Mouse (Mus musculus): ENCODE results near the gene Gcnt4. TPM values are rescaled to one million over a fixed set of nuclear protein-coding genes. Genes with fewer than 3 reads are reported as not detected.
A peak's percentile ranks its signal among the peaks of the same experiment; 100 is the strongest.

The Gcnt4 gene
- polyA plus RNA-seq, 1 experiment from 2014 or later, result 0.45 TPM

- H3K27me3 ChIP-seq (replicated peaks; ENCODE audit: control insufficient read depth, insufficient read depth, low read length), result peaks cover 25% of the 10 kb centered on the region
- H3K4me2 ChIP-seq (ENCODE audit: low read length), result peak overlapping the region; percentile 99
- H3K9ac ChIP-seq (ENCODE audit: low read length), result peak overlapping the region; percentile 63
- peak; percentile 43; the same call in 1 of the 2 replicates for ATAC-seq (replicated peaks; ENCODE audit: low FRiP score, low TSS enrichment, low read depth)
- H3K36me3 ChIP-seq (ENCODE audit: control insufficient read depth, insufficient read depth, low read length), result no peaks in the 10 kb centered on the region
- WGBS, result 2% methylated on average over 51 of the region's 53 CpGs
- peak overlapping the region; percentile 74 for H3K4me3 ChIP-seq (ENCODE audit: low read depth, low read length)
- DNase-seq (ENCODE audit: low spot score), result peak; percentile 69
- H3K4me1 ChIP-seq (replicated peaks; ENCODE audit: control insufficient read depth, insufficient read depth, low read length), result no peaks in the 10 kb centered on the region
- H3K27ac ChIP-seq (ENCODE audit: low read depth), result no peak overlapping the region
- no peaks in the 10 kb centered on the region for H3K9me3 ChIP-seq (ENCODE audit: control insufficient read depth, low read length)
Measured at GRCm38 (mm10) chr13:96924985-96925745, 676 bp downstream of the Gcnt4 start.

GRCm38 (mm10) chr13:96925991-96926725 is 1.7 kb downstream of the Gcnt4 start:
- Histone ChIP-seq H3K4me2 (ENCODE audit: low read length) (peak overlapping the region; percentile 99; the same call in 1 of the 2 replicates), H3K9ac (ENCODE audit: low read length) (no peak overlapping the region), H3K4me1 (replicated peaks; ENCODE audit: control insufficient read depth, insufficient read depth, low read length) (no peaks in the 10 kb centered on the region), H3K36me3 (ENCODE audit: control insufficient read depth, insufficient read depth, low read length) (no peaks in the 10 kb centered on the region), H3K4me3 (ENCODE audit: low read depth, low read length) (no peak overlapping the region), H3K27ac (ENCODE audit: low read depth) (no peak overlapping the region), H3K9me3 (ENCODE audit: control insufficient read depth, low read length) (no peaks in the 10 kb centered on the region), H3K27me3 (replicated peaks; ENCODE audit: control insufficient read depth, insufficient read depth, low read length) (peaks cover 25% of the 10 kb centered on the region)
- 44% methylated on average over 10 of the region's 10 CpGs for WGBS
- ATAC-seq (replicated peaks; ENCODE audit: low FRiP score, low TSS enrichment, low read depth) (no peak; the same call in 1 of the 2 replicates), DNase-seq (ENCODE audit: low spot score) (peak; percentile 63)

- Histone ChIP-seq H3K4me3 (ENCODE audit: low read depth, low read length) (no peak overlapping the region), H3K27me3 (replicated peaks; ENCODE audit: control insufficient read depth, insufficient read depth, low read length) (peaks cover 25% of the 10 kb centered on the region), H3K27ac (ENCODE audit: low read depth) (no peak overlapping the region), H3K9ac (ENCODE audit: low read length) (no peak overlapping the region), H3K9me3 (ENCODE audit: control insufficient read depth, low read length) (no peaks in the 10 kb centered on the region), H3K4me1 (replicated peaks; ENCODE audit: control insufficient read depth, insufficient read depth, low read length) (no peaks in the 10 kb centered on the region), H3K36me3 (ENCODE audit: control insufficient read depth, insufficient read depth, low read length) (no peaks in the 10 kb centered on the region), H3K4me2 (ENCODE audit: low read length) (no peak overlapping the region)
- 84% methylated on average over 1 of the region's 1 CpGs for whole genome bisulfite sequencing
- ATAC-seq (replicated peaks; ENCODE audit: low FRiP score, low TSS enrichment, low read depth), result no peak
- peak; percentile 23 for DNase-seq (ENCODE audit: low spot score)
Measured at GRCm38 (mm10) chr13:96927781-96928180, 3.3 kb downstream of the Gcnt4 start.

GRCm38 (mm10) chr13:96928432-96929039 is 4.0 kb downstream of the Gcnt4 start:
- Histone ChIP-seq H3K36me3 (ENCODE audit: control insufficient read depth, insufficient read depth, low read length) (no peaks in the 10 kb centered on the region), H3K4me2 (ENCODE audit: low read length) (no peak overlapping the region), H3K27ac (ENCODE audit: low read depth) (no peak overlapping the region), H3K9ac (ENCODE audit: low read length) (no peak overlapping the region), H3K4me1 (replicated peaks; ENCODE audit: control insufficient read depth, insufficient read depth, low read length) (no peaks in the 10 kb centered on the region), H3K9me3 (ENCODE audit: control insufficient read depth, low read length) (no peaks in the 10 kb centered on the region), H3K4me3 (ENCODE audit: low read depth, low read length) (no peak overlapping the region), H3K27me3 (replicated peaks; ENCODE audit: control insufficient read depth, insufficient read depth, low read length) (peaks cover 25% of the 10 kb centered on the region)
- 66% methylated on average over 8 of the region's 8 CpGs for WGBS
- ATAC-seq (replicated peaks; ENCODE audit: low FRiP score, low TSS enrichment, low read depth) (no peak), DNase-seq (ENCODE audit: low spot score) (peak; percentile 23)

- Histone ChIP-seq H3K4me1 (replicated peaks; ENCODE audit: control insufficient read depth, insufficient read depth, low read length) (no peaks in the 10 kb centered on the region), H3K27me3 (replicated peaks; ENCODE audit: control insufficient read depth, insufficient read depth, low read length) (no peaks in the 10 kb centered on the region), H3K36me3 (ENCODE audit: control insufficient read depth, insufficient read depth, low read length) (no peaks in the 10 kb centered on the region), H3K27ac (ENCODE audit: low read depth) (no peak overlapping the region), H3K4me2 (ENCODE audit: low read length) (no peak overlapping the region), H3K9ac (ENCODE audit: low read length) (no peak overlapping the region), H3K9me3 (ENCODE audit: control insufficient read depth, low read length) (no peaks in the 10 kb centered on the region), H3K4me3 (ENCODE audit: low read depth, low read length) (no peak overlapping the region)
- no peak for DNase-seq (ENCODE audit: low spot score)
- WGBS, result 70% methylated on average over 5 of the region's 5 CpGs
- no peak for ATAC-seq (replicated peaks; ENCODE audit: low FRiP score, low TSS enrichment, low read depth)
Measured at GRCm38 (mm10) chr13:96932745-96933144, 8.3 kb downstream of the Gcnt4 start.

GRCm38 (mm10) chr13:96933367-96933766 is 8.9 kb downstream of the Gcnt4 start:
- no peaks in the 10 kb centered on the region for H3K4me1 ChIP-seq (replicated peaks; ENCODE audit: control insufficient read depth, insufficient read depth, low read length)
- WGBS, result 41% methylated on average over 8 of the region's 8 CpGs
- ATAC-seq (replicated peaks; ENCODE audit: low FRiP score, low TSS enrichment, low read depth) (no peak), DNase-seq (ENCODE audit: low spot score) (no peak)
- no peak overlapping the region for H3K9ac ChIP-seq (ENCODE audit: low read length)
- H3K4me2 ChIP-seq (ENCODE audit: low read length), result no peak overlapping the region
- no peaks in the 10 kb centered on the region for H3K27me3 ChIP-seq (replicated peaks; ENCODE audit: control insufficient read depth, insufficient read depth, low read length)
- no peak overlapping the region for H3K4me3 ChIP-seq (ENCODE audit: low read depth, low read length)
- no peaks in the 10 kb centered on the region for H3K9me3 ChIP-seq (ENCODE audit: control insufficient read depth, low read length)
- H3K27ac ChIP-seq (ENCODE audit: low read depth), result no peak overlapping the region
- H3K36me3 ChIP-seq (ENCODE audit: control insufficient read depth, insufficient read depth, low read length), result no peaks in the 10 kb centered on the region

- no peak overlapping the region for H3K27ac ChIP-seq (ENCODE audit: low read depth)
- DNase-seq (ENCODE audit: low spot score) (no peak), ATAC-seq (replicated peaks; ENCODE audit: low FRiP score, low TSS enrichment, low read depth) (no peak)
- no peak overlapping the region for H3K9ac ChIP-seq (ENCODE audit: low read length)
- H3K36me3 ChIP-seq (ENCODE audit: control insufficient read depth, insufficient read depth, low read length), result no peaks in the 10 kb centered on the region
- 31% methylated on average over 6 of the region's 6 CpGs for WGBS
- no peak overlapping the region for H3K4me3 ChIP-seq (ENCODE audit: low read depth, low read length)
- no peak overlapping the region for H3K4me2 ChIP-seq (ENCODE audit: low read length)
- no peaks in the 10 kb centered on the region for H3K9me3 ChIP-seq (ENCODE audit: control insufficient read depth, low read length)
- no peaks in the 10 kb centered on the region for H3K4me1 ChIP-seq (replicated peaks; ENCODE audit: control insufficient read depth, insufficient read depth, low read length)
- no peaks in the 10 kb centered on the region for H3K27me3 ChIP-seq (replicated peaks; ENCODE audit: control insufficient read depth, insufficient read depth, low read length)
Measured at GRCm38 (mm10) chr13:96936173-96936777, 11.8 kb downstream of the Gcnt4 start.

- DNase-seq (ENCODE audit: low spot score) (no peak), ATAC-seq (replicated peaks; ENCODE audit: low FRiP score, low TSS enrichment, low read depth) (no peak)
- 77% methylated on average over 10 of the region's 10 CpGs for WGBS
- Histone ChIP-seq H3K4me1 (replicated peaks; ENCODE audit: control insufficient read depth, insufficient read depth, low read length) (no peaks in the 10 kb centered on the region), H3K27me3 (replicated peaks; ENCODE audit: control insufficient read depth, insufficient read depth, low read length) (no peaks in the 10 kb centered on the region), H3K9me3 (ENCODE audit: control insufficient read depth, low read length) (no peaks in the 10 kb centered on the region), H3K36me3 (ENCODE audit: control insufficient read depth, insufficient read depth, low read length) (no peaks in the 10 kb centered on the region), H3K4me2 (ENCODE audit: low read length) (no peak overlapping the region), H3K27ac (ENCODE audit: low read depth) (no peak overlapping the region), H3K4me3 (ENCODE audit: low read depth, low read length) (no peak overlapping the region), H3K9ac (ENCODE audit: low read length) (no peak overlapping the region)
Measured at GRCm38 (mm10) chr13:96937059-96937558, 12.6 kb downstream of the Gcnt4 start.

Data from intestine, embryonic 14.5 days (tissue).